Mouse (Mus musculus) retina, adult 2 months (tissue): Measurements from ENCODE around the gene Cmip.

Source experiments
- DNase-seq: peaks from one replicate; pipeline ENCODE4 v3.0.0-alpha.2; 2012; ENCODE audit warnings: low read depth, low spot score

Gene Cmip

DNA sequence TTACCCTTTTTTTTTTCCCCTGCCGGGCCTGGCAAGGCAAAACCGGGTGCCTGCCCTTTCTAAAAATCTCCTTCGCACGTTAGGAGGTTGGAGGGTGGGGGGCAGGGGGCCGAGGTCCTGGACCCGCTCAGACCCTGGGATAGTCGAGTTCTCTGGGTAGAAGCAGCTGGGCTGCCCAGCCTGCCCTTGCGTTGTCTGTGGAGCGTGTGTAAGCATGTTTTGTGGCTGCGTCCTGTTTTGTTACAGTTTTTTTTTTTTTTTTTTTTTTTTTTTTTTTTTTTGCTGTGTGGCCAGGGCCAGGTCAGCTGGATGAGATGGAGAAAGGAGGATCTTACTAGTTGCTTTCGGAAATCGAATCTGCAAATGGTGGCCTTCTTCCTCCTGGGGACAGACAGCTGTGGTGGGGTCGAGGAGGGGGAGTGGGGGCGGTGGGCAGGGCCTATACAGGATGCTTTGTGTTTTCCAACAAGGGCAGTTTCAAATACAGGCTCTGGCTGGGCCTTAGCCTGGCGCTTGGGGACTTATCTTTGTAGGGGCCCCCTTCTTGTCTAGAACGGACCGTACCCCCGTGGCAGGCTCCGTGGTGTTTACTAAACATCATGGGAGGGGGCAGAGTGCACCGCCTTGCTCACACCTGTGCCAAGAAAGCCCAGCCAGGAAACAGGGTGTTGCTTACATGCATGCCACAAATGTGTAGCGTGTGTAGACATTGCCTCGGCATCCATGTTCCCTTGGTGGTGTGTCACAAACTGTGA lies 1.1 kb downstream of the Cmip start:
- no peak for DNase-seq

DNA sequence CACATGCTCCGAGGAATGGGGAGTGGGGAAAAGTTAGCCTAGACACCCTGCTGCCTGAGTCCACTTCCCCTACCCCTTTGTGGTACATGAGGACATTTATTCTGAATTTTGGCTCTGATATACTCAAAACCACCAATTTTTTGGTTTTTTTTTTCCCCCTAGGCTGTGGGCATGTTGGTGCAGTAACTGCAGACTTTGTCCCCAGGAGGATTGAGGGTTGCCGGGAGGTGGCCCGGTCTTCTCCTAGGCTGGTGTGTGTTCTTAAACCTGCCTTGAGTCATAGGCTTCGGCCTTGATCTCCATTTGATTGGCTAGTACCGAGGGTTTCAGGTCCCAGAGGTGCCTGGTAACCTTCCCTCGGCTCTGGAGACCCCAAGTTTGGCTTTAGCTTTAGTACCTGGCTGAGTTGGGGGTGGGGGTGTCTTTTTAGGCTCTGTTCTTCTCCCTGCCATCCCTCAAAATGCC lies 1.7 kb downstream of the Cmip start:
- DNase-seq = no peak

DNA sequence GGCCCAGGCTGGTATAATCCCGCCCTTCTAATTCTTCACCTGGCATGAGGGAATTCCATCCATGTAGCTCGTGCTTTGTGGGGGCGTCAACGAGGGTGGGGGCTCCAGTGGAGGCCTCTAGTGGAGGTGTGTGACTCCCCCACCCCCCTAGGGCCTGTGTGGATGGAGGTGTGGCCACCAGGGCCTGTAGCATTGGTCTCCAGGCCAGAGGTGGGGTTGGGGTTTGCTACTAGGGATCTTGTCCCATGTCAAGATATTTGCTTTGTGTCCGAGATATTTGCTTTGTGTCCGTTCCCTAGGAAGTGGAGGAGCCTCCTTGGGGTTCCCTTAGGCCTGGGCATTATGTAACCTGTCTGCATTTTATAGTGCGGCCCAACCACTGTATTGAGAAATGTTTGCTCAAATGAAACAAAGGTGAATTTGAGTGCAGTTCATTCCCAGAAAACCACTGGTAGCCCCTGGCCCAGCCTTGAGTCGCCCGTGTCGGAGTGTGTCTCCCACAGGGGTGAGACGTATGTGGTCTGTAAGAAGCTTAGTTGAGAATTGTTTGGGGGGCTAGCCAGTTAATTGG lies 2.7 kb downstream of the Cmip start:
- DNase-seq = no peak

DNA sequence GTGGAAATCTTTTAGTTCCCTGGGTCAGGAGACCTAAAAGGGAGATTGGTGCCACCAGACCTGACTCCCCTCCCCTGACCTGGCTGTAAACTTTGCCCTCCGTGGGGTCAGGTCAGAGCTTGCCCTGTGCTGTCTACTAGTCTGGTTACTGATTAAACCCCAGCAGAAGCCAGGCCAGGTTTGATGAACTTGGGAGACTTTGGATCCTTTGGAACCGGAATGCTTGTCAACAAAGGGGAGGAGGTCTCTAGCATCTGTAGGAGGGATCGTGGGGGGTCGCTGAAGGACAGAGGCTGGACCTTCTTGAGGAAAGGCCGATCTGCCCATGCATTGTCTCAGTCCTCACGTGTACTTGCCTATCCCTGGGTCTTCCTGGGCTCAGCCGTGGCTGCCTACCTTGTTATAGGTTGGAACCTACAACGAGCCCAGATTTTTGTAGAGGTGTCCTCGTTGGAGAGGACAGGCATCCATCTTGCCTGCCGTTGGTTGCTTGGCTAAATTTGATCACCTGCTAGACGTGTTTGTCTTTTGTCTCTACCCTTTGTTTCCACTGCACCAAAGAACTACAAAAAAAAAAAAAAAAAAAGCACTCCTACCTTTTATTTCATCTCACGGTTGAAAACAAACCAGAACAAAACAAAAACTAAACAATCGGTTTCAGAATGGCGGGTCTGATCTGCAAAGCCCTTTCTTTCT lies 3.5 kb downstream of the Cmip start:
- no peak for DNase-seq

DNA sequence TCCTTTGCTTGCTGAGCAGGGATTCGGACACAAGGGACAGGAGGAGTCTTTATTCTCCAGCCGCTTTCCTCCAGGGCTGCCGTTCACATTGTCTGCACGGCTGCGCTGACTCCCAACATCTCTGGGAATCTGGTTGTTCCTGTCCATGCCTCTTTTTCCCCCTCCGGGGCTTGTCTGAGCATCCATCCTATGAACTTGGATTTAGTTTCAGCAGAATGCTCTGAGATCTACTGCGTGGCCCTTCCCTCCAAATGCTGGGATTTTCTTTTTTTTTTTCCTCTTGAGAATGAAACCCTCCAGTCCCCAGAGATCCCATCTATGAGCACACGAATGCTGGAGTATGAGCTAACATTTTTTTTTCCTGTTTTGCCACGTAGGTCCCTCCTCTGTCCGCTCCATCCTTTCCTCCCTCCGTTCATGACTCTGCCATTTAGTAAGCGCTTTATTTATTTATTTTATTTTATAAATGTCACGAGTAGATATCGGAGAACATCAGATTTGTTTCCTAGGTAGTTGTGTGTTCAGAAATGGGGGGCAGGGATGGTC lies 4.1 kb downstream of the Cmip start:
- no peak for DNase-seq

DNA sequence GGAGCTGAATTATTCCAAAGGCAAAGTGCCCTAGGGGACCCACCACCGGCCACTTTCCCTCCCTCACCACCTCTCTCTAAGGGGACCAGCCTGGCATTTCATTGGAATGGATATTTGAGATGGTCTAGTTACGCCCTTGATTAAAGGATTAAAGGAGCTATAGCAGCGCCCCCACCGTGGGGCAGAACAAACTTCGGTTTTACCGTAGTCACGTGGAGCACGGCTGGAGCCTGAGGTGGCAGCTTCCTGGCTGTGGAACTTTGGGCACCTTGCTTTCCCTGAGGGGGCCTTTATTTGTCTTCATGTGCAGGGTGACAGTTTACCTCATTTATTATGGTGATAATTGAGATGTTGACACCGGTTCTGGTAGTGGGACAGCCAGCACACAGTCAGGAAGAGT lies 4.8 kb downstream of the Cmip start:
- DNase-seq = no peak

DNA sequence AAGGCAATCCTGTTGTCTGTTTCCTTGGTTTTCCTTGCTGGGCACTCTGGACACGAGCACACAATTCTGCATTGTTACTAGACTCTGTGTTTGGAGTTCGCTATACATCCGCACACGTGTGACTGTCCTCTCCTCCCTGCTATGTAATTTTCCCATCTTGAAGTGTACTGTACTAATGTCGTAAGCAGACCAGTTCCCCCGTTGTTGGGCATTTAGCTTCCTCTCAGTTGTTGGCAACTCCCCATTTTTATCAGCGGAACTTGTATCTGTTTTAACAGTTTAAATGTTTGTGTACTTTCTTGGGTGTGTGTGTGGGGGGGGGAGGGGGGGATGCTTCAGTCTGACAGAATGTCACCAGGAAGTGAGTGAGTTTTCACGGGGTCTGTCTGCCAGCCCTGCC lies 5.8 kb downstream of the Cmip start:
- DNase-seq = no peak

DNA sequence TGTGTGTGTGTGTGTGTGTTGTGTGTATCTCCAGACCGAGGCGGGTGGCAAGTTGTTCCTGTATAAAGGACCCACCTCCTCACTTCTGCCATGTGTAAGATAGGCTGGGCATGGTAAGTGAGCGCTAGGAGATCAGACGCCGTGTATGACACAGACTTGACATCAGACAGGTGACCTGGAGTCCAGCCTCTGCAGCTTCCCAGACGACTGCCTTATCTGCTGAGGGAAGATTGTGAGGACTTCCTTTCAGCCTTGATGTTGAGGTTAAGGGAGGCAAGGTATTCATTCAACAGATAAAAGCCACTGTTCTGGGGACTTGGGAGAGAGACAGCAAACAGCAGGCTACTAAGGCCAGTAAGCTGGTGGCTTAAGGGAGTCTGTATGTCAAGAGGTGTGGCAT lies 6.6 kb downstream of the Cmip start:
- no peak for DNase-seq

DNA sequence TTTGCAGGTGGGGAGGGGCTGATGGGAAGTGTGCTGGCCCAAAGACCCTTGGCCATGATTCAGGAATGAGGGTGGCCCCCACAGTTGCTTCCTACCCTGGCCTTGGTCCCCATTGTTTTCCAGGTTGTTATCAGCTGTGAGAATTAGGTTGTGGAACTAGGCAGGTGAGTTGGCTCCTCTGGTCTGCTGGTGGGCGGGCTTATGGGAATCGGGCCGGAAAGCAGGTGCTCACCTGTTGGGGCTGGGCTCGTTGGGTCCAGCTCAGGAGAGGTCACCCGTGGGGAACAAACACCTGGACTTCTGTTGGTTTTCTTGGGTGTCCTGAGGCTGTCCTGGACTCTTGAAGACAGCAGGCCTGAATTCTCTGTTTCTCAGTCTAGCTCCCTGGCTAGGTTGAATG lies 8.2 kb downstream of the Cmip start:
- no peak for DNase-seq

DNA sequence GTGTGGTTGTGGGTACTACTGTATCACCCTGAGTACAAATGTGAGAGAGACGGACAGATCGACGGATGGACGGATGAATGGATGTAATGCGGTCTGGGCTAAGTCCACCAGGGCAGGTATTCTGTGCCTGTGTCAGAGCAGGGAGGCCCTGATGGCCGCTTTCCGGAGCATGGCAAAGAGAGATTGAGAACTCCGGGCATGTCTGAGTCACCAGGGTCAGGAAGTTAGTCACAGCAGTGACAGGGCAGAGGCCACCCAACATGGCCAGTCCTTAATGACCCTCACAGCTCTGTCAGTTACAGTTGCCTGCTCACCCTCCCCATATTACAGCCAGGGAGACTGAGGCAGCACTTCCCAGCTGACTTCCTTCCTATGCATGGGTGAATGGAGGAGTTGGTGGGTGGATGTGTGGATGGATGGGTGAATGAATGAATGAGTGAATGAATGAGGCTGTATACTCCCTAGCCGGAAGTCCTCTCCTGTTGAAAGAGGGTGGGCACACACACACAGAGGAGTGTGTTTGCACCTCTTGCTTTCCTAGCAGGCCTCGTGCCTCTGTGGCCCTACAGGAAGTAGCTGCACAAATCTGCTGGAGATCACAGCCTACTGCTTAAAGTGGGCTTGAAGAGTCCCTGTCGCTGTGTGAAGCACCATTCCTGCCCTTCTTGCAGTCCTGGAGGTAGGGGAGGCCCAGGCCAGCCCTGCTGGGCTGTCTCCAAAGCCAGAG lies 10.7 kb downstream of the Cmip start:
- DNase-seq = no peak

DNA sequence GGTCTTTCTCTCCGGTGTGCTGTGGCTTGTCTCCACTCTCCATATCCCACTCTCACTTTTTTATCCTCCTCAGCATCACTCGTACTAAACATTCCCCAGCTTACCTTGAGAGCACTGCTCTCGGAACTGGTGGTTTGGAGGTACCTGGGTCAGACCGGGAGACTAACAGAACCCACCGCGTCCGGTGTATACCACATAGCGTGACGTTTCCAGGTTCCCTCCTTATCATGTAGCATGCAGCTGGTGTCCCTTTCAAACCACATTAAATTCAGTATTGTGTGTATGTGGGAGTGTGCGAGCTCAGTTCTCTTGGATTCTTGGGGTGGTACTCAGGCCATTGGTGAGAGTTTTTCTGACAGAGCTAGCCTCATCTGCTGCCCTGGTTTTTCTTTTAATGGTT lies 21.4 kb downstream of the Cmip start:
- DNase-seq = no peak

DNA sequence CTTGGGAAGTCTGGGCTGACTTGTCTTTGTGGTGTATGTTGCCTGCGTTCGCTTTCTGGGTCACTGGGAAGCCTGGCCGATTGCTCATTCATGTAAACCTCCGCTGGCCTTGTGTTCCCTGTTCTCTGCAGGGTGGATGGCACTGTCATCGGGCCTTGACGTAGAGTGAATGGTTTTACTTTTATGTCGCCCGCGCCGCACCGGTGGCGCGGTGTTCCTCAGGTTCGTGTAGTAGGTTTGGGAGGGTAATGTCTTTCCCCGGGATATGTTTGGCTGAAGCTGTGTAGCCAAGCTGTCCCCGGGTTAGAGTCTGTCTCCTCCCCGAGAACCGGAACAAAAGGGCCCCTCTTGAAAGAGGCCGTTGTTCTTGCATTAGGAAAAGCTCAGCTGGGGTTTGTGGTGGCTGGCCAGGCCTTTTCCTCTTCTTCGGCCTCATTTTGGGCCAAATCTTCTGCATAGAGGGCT lies 21.8 kb downstream of the Cmip start:
- DNase-seq = no peak

DNA sequence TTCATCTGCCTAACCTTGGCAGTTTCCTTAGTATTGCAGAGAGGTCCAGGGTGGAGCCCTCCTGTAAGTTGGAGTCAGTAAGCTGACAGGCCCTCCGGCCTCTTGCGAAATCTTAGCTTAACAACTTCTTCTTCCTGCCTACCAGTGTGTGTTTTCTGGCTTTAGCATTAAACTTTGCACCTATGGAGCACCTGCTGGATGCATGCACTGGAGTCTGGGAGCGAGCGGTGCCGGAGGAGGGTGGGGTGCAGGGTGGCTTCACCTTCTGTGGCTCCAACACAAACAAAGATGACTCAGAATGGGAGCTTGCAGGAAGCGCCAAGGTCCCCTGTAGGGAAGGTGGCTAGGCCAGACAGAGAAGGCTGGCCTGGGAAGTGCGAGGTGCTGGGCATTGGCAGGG lies 23.6 kb downstream of the Cmip start:
- no peak for DNase-seq

DNA sequence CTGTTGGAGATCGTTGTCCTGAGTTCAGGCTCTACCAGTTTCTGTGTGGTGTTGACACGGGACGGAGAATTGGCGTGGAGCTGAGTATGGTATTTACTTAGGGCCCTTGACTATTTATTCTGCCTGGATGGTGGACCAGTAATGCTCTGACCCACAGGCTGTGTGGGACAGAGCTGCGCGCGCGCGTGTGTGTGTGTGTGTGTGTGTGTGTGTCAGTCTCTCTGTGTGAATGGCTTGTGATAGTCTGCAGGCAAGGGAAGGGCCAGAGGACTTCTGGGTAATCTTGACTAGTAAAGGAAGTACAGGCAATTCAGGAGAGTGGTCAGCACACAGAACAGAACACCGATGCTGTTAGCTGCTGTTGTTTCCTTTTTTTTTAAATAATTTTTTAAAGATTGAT lies 24.8 kb downstream of the Cmip start:
- DNase-seq = no peak

DNA sequence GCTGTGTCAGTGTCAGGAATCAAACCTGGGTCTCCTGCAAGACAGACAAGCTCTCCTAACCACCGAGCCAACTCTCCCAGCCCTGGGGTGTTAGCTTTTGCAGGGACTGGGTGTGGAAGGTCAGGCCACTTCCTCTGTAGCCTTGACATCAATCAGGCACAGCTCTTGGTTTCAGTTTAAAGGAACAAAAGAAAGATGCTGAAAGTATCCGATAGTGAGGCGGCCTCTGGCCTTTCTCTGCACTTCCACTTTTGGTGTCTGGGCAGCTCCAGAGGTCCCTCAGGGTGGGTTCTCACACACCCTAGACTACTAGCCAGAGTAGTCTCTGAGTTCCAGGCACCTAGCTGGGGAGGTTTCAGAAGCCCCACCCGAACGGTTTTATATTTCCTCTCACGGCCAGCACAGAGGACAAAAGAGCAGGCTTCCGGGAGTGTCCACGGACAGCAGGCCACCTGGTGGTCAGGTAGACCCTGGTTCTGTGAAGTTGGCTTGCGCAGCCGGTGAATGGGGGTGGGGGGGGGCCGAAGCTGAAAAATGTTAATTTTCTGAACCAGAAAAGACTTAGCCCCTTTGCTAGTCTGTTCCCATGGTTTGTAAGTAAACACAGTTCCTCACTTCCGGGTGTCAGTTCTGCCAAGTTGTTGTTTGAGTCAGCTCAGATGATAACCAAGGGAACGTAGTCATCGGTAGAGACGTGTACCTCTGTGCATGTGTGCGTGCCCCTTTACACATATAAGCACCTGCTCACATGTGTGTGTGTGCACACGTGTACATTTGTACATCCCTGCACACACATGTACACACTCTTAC lies 25.5 kb downstream of the Cmip start:
- no peak for DNase-seq

DNA sequence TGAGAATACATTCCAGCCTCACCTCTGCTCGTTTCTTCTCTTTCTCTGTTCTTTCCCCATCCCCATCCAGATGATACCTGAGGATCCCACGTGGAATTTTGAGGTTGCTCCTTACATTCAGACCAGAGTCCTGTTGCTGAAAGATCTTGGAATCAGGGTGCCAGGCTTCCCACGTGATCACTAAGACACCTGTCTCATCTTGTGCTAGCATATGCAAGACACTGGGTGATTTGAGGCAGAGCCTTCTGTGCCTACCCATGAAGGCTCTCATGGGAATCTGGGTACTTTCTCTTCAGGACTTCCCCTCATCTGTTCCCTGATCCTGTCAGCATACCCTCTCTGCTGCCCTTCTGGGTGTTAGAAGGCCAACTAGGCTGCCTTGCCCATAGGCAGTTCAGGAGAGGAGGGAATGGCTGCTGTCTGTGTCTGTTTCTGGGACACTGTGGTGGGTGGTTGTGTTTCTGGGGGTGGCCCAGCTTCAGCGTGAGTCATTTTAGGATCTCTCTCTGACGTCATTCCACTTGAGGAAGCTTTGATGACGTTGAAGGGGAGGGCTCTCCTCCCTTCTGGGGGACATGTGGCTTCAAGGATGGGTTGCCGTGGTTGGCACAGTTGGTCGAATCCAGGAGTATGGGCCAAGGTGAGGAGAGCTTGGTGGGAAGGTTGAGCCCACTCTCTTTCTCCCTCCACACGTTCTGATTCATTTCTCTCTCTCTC lies 28.1 kb downstream of the Cmip start:
- DNase-seq = no peak

DNA sequence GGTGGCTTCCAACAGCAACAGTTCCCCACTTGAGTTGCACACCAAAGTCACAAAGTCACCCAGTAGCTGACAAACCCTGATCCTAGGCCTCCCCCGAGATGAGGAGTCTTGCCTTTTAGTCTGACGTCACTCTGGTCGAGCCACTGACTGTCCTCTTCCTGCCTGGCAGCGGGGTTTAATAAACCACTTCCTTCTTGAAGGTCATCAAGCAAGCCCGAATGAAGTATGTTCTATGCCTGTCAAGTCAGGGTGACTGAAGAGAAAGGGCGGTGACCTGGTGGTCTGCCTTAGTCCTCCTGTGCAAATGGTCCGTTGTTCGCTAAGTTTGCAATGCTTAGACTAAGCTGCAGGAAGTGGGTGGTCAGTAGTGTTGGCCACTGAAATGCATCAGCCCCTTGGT lies 31.1 kb downstream of the Cmip start:
- no peak for DNase-seq

DNA sequence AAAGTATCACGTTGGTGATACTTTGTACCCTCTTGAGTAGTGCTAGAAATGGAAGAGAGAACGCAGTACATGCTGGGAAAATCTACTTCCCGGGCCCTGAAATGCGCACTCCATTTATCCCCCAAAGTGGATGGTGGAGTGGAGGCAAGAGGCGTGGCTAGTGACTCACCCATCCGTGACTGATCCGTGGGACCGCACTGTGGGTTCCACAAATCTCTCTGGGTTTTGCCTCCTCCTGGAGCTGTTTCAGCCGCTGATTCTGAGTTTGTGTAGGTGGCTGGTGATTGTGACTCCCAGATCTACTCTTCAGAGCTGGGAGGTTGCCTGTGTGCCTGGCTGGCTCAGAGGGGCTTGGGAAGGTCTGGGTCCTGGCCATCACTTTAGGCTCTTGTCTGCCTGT lies 32.2 kb downstream of the Cmip start:
- no peak for DNase-seq

DNA sequence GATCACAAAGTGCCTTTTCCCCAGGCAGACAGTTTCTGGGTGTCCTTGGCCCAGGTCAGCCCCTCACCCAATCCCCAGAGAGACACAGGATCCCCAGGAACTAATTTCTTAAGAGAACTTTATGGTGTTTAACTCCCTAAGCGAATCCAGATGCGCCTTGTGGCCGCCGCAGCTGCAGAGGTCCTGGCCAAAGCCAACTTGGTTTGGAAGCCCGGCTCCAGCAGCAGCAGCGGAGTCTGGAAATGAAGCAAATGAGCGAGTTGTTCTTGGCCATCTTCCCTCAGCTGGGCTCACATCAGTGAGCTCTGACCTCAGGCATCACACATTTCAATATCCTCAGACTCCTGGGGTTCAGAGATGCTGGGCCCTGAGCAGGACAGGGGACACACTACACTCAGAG lies 33.6 kb downstream of the Cmip start:
- no peak for DNase-seq

DNA sequence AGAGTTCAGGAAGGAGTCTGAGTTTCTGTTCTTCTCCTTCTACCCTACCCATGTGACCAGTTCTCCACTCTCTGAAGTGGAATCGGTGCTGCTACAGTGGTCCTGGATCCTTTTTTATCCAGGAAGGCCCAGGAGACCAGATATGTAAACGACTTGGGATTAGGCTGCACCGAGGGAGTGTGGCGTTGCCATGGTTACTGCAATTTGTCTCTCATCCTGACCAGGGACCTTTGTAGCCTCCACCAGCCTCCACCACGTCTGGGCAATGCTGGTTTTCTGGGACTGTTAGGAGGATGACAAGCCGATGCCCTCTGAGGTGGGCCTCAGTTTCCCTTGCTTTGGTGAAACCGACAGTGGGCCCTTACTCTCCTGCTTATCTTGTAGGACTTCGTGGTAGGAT lies 35.4 kb downstream of the Cmip start:
- DNase-seq = no peak

DNA sequence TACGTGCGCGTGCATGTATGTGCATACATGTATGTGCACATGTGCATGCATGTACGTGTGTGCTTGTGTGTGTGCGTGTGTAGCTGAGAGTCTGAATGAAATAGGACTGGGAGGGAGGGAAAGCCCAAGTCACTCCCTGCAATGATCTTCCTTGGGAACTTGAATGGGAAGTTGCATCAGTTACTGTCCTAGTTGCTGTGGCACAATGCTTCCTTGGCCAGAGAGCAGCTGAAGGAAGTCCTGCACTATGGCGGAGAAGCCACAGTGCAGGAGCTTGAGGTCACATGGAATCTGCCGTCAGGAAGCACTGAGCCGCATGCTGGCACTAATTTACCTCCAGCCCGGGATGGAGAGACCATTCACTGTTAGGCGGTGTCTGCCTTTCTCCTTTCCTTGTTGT lies 37.9 kb downstream of the Cmip start:
- no peak for DNase-seq
